Mouse (Mus musculus) c-Kit-positive CD71-positive TER-119-positive erythroid progenitor cells, embryonic 14.5 days (primary cell): ENCODE measurements around the gene Tram1l1.
"Not testable (repeated sequence)": the region's sequence is repeated elsewhere in the genome, so short reads cannot be mapped to it uniquely, and the experiment has no call there.

Experiments used
- DNase-seq: peaks from one replicate; pipeline ENCODE4 v3.0.0-alpha.2; 2013; ENCODE audit warnings: low spot score

Gene Tram1l1

GRCm38 (mm10) chr3:124320821-124321576 is at the start of gene Tram1l1:
Tram1l1 (plus strand) TSS chr3:124320855.
- no peak for DNase-seq

DNA sequence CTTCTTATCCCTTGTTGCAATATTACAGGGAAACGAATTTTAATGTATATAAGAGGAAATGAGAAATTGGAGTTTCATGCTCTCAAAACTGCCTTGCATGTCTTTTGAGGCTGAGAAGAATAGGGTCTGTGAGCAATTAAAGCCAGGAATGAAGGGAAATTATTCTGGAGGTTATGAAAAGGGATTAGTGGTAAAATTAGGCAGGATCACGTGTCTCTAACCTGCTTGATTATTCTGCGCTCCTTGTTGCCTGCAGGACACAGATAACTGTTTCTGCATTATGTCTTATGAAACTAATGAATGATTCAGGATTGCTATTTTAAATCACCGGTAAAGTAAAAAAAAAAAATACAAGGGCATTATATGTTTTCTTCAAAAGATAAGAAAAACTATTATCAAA is 49.4 kb upstream of the Tram1l1 start:
- no peak for DNase-seq

DNA sequence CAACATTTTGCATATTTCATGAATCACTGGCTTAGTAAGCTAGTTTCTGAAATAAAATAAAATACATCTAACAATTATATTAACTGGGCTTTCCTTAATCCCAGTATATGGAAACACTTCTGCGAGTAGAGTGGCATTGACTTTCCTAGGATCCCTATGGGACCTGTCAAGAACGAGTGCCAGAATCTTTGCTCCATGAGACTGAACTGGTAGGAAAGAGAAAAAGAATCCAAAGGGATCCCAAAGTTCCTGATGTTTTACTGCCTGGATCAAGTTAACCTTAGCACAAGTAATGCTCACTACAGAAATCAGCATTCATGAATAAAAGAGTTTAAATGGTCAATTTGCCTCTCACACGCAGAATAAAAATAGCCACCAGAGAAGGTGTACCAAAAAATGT is 49.0 kb upstream of the Tram1l1 start:
- no peak for DNase-seq

DNA sequence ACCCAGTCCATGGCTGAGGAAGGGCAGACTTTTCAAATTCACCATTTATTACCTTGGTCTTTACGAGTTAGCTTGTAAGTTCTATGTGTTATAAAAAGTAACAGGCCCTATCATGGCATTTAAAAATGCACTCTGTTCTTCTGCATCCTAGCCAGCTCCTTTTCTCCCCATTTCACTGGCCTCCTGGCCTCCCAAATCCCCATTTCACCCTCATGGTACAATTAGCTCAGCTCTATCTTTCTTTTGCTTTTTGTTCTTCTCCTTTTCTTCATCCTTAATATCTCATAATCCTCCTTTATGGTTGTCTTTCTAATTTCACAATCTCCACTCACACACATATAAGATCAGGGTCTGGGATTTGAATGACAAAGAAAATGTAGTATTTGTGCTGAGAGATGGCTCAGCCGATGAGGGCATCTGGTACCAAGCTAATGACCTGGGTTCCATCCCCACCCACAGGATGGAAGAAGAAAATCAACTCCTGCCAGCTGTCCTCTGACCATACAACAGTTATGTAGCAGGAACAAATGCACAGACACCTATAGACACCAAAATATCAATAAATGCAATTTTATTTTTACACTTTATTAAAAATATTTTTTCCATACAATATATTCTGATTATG is 48.1 kb upstream of the Tram1l1 start:
- no peak for DNase-seq

- DNase-seq, result peak; percentile 1
Measured at GRCm38 (mm10) chr3:124274928-124275609, 45.6 kb upstream of the Tram1l1 start.

GRCm38 (mm10) chr3:124288936-124289335 is 31.7 kb upstream of the Tram1l1 start:
- not testable (repeated sequence) for DNase-seq

- DNase-seq, result no peak
Measured at GRCm38 (mm10) chr3:124319254-124319653, 1.4 kb upstream of the Tram1l1 start.

DNA sequence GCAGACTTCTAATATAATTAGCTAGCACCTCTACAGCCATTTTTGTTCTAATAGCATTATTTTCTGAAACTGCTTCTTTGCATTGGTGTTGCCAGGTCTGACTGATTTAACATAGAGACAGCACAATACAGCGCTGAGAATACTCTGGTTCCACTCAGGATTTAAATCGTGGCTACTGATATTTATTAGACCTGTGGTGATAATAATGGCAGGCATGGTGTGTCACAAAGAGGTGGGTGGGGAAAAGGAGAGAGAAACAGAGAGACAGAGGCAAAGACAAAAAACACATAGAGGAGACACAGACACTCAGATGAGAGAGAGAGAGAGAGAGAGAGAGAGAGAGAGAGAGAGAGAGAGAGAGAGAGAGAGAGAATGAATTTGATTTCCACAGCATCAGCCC is 257 bp upstream of the Tram1l1 start:
- no peak for DNase-seq

GRCm38 (mm10) chr3:124346445-124346844 is 25.8 kb downstream of the Tram1l1 start:
- no peak for DNase-seq

DNA sequence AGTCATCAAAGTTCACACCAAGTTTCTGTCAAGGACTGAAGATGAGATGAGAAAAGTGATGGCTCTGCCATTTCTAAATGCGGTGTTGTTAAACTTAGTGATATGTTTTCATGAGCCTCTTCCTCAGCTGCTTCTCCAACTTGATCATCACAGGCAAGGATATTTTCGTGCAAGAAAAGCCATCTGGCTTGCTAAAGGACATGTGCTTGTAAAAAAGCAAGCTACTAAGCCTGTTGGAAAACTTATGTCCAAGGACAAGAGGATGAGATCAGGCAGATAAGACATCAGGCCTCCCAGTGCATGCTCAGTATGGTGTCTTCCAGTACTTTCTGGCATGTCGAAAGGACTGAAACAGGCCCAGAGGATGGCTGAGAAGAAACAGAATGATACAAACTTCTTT is 36.9 kb downstream of the Tram1l1 start:
- DNase-seq, result no peak

GRCm38 (mm10) chr3:124372031-124372430 is 51.4 kb downstream of the Tram1l1 start:
- DNase-seq, result no peak
